Mouse (Mus musculus) C2C12 (cell line): ENCODE measurements around the gene Uqcrc2.

Experiments used
- CTCF ChIP-seq: IDR thresholded peaks from one replicate; pipeline ENCODE4 v1.5.1; 2011; ENCODE audit not compliant: control insufficient read depth, insufficient read depth, insufficient read length
- MAX ChIP-seq: IDR thresholded peaks from one replicate; pipeline ENCODE4 v1.6.1; 2011; ENCODE audit warnings: mild to moderate bottlenecking, control low read depth
- MYOG ChIP-seq: IDR thresholded peaks from one replicate; pipeline ENCODE4 v1.6.1; 2011; ENCODE audit not compliant: control insufficient read depth, insufficient read length; ENCODE audit errors: extremely low read depth
- USF1 ChIP-seq: IDR thresholded peaks from one replicate; pipeline ENCODE4 v1.6.1; 2011; ENCODE audit warnings: low read depth, mild to moderate bottlenecking, control low read depth, moderate library complexity

GRCm38 (mm10) chr7:120632518-120632917 lies 2.5 kb upstream of the Uqcrc2 start:
- peak; percentile 42 for TF ChIP-seq CTCF
- no peak for TF ChIP-seq MYOG
- TF ChIP-seq USF1: no peak
- no peak for TF ChIP-seq MAX
